Mouse (Mus musculus): ENCODE data around the gene Stard3nl. TPM values are rescaled to one million over a fixed set of nuclear protein-coding genes. Genes with fewer than 3 reads are reported as not detected.

Stard3nl gene
- total RNA-seq, 2 experiments from 2014 or later = 15.4 to 17.8 TPM

Other genes starting within 250 kb of the Stard3nl start
- gene Epdr1, start 224.1 kb upstream of the Stard3nl start, total RNA-seq (2021) = 10 to 100 TPM; 10.2 to 11.1 TPM
- under 1 TPM; 0.27 to 0.38 TPM for gene Sfrp4, start 227.3 kb upstream of the Stard3nl start, total RNA-seq (2021)

Measured in heart, postnatal 14 days (tissue).